Mouse (Mus musculus): ENCODE data around the gene Ogfod2.

- TF ChIP-seq TAL1 (IDR thresholded peaks at IDR 0.05; ENCODE audit: low read length) (no peak), GATA1 (IDR thresholded peaks at IDR 0.05; ENCODE audit: low read length) (no peak)
Measured at GRCm38 (mm10) chr5:124077241-124077640, 34.9 kb upstream of the Ogfod2 start.
